7 mouse cellular contexts compared by ENCODE assay signal in genomic region chr16:42340021-42340768, GRCm38 (mm10). TPM values are rescaled to one million over a fixed set of nuclear protein-coding genes. Genes with fewer than 3 reads are reported as not detected.
DNase-seq lines count a peak whose midpoint lies in the region; ATAC-seq and TF ChIP-seq lines count a peak whose summit lies in the region.

TSS of gene Gap43 (minus strand) at chr16:42340651.

- peak within 1 kb of the TSS; percentile 2 for H3K9ac ChIP-seq in intestine, embryonic 14.5 days (ENCODE audit: low read length)
- H3K9ac ChIP-seq in midbrain, embryonic 11.5 days (ENCODE audit: low read length), result peak within 1 kb of the TSS; percentile 65

- DNase-seq in layer of hippocampus, adult 2 months (ENCODE audit: low spot score in 2 of 2), result no peak
- DNase-seq in layer of hippocampus, adult 9-11 months, result no peak
- peak; percentile 79 for DNase-seq in embryonic facial prominence, embryonic 10.5 days (ENCODE audit: low spot score)
- DNase-seq in intestine, embryonic 14.5 days (ENCODE audit: low spot score), result peak; percentile 65
- DNase-seq in midbrain, embryonic 11.5 days (ENCODE audit: low spot score, missing footprints), result peak; percentile 93
- DNase-seq in adipocyte (ENCODE audit: low spot score), result no peak

- no peaks in the 10 kb centered on the region for H3K9me3 ChIP-seq in embryonic facial prominence, embryonic 10.5 days
- no peaks in the 10 kb centered on the region for H3K9me3 ChIP-seq in intestine, embryonic 14.5 days (ENCODE audit: control insufficient read depth, low read length)
- H3K9me3 ChIP-seq in midbrain, embryonic 11.5 days (ENCODE audit: control insufficient read depth, low read length), result no peaks in the 10 kb centered on the region

- H3K27me3 ChIP-seq in embryonic facial prominence, embryonic 10.5 days (replicated peaks; ENCODE audit: low read depth, poor library complexity, severe bottlenecking), result no peaks in the 10 kb centered on the region
- H3K27me3 ChIP-seq in intestine, embryonic 14.5 days (replicated peaks; ENCODE audit: control insufficient read depth, insufficient read depth, low read length), result peaks cover 8% of the 10 kb centered on the region
- no peaks in the 10 kb centered on the region for H3K27me3 ChIP-seq in midbrain, embryonic 11.5 days (ENCODE audit: control insufficient read depth, insufficient read depth, low read length)

- H3K27ac ChIP-seq in layer of hippocampus, adult 2 months, result peak within 1 kb of the TSS; percentile 73
- peak within 1 kb of the TSS; percentile 85 for H3K27ac ChIP-seq in embryonic facial prominence, embryonic 10.5 days (replicated peaks)
- H3K27ac ChIP-seq in intestine, embryonic 14.5 days (ENCODE audit: low read depth), result 0 out of 2 replicates have a peak within 1 kb of the TSS, but pooled peaks have one; percentile 14
- H3K27ac ChIP-seq in midbrain, embryonic 11.5 days (ENCODE audit: low read depth, low read length), result peak within 1 kb of the TSS; percentile 59

- WGBS in embryonic facial prominence, embryonic 10.5 days, result under 1% methylated on average over 18 of the region's 18 CpGs
- WGBS in intestine, embryonic 14.5 days, result under 1% methylated on average over 18 of the region's 18 CpGs
- WGBS in midbrain, embryonic 11.5 days, result under 1% methylated on average over 18 of the region's 18 CpGs

- H3K4me2 ChIP-seq in intestine, embryonic 14.5 days (ENCODE audit: low read length), result peak within 1 kb of the TSS; percentile 71
- H3K4me2 ChIP-seq in midbrain, embryonic 11.5 days, result peak within 1 kb of the TSS; percentile 72

- H3K36me3 ChIP-seq in embryonic facial prominence, embryonic 10.5 days (replicated peaks), result no peaks in the 10 kb centered on the region
- H3K36me3 ChIP-seq in intestine, embryonic 14.5 days (ENCODE audit: control insufficient read depth, insufficient read depth, low read length), result no peaks in the 10 kb centered on the region
- H3K36me3 ChIP-seq in midbrain, embryonic 11.5 days (ENCODE audit: control insufficient read depth, insufficient read depth, low read length), result no peaks in the 10 kb centered on the region

- 0 out of 2 replicates have a peak, but pooled peaks have one; percentile 24 for ATAC-seq in intestine, embryonic 14.5 days (replicated peaks; ENCODE audit: low FRiP score, low TSS enrichment, low read depth)
- peak; percentile 82 for ATAC-seq in midbrain, embryonic 11.5 days (ENCODE audit: low FRiP score)
- no peak for ATAC-seq in erythroblast, adult 5-6 weeks (replicated peaks; ENCODE audit: low FRiP score, poor library complexity, severe bottlenecking)

- no peak for TF ChIP-seq CTCF in layer of hippocampus, adult 2 months (conservative IDR thresholded peaks at IDR 0.05)

- H3K4me3 ChIP-seq in layer of hippocampus, adult 2 months, result peak within 1 kb of the TSS; percentile 60
- peak within 1 kb of the TSS; percentile 62 for H3K4me3 ChIP-seq in embryonic facial prominence, embryonic 10.5 days
- H3K4me3 ChIP-seq in intestine, embryonic 14.5 days (ENCODE audit: low read depth, low read length), result peak within 1 kb of the TSS; percentile 34
- peak within 1 kb of the TSS; percentile 36 for H3K4me3 ChIP-seq in midbrain, embryonic 11.5 days (ENCODE audit: low read depth, low read length)

- peaks cover 55% of the 10 kb centered on the region for H3K4me1 ChIP-seq in embryonic facial prominence, embryonic 10.5 days
- H3K4me1 ChIP-seq in intestine, embryonic 14.5 days (replicated peaks; ENCODE audit: control insufficient read depth, insufficient read depth, low read length), result peaks cover 17% of the 10 kb centered on the region; the same call in 1 of the 2 replicates
- peaks cover 20% of the 10 kb centered on the region for H3K4me1 ChIP-seq in midbrain, embryonic 11.5 days (ENCODE audit: control insufficient read depth, insufficient read depth, low read length)

RNA-seq across cellular contexts. Expression of gene Gap43, which starts in this region (rescaled TPM):
- 100 to 1,000 TPM; 198 to 210 TPM for total RNA-seq in layer of hippocampus, adult 2 months (2021)
- polyA plus RNA-seq in embryonic facial prominence, embryonic 10.5 days (2016; fragmentation: Nextera tagmentation; extraction: Ambion mirVana), result 125 and 135 TPM in 2 replicates
- 104 and 111 TPM in 2 replicates for polyA plus RNA-seq in intestine, embryonic 14.5 days (2014; fragmentation: Nextera tagmentation; extraction: Ambion mirVana)
- polyA plus RNA-seq in midbrain, embryonic 11.5 days (2014; fragmentation: Nextera tagmentation; extraction: Ambion mirVana), result 301 and 323 TPM in 2 replicates
- total RNA-seq in erythroblast, adult 5-6 weeks (2015; ENCODE audit: low replicate concordance), result not detected in 2 replicates
- not detected in 2 replicates for total RNA-seq in erythroblast, adult 5-6 weeks (2017; ENCODE audit: low replicate concordance)

Comparison
In these comparisons a context has a peak if more than half of its experiments do, and no peak if none do; other contexts are left out.
1. RNA of gene Gap43 (total RNA-seq): 198 to 210 TPM in layer of hippocampus, adult 2 months; not detected in erythroblast, adult 5-6 weeks; every median in the first group is over 100 times any median in the second.
2. DNase-seq: peak in embryonic facial prominence, embryonic 10.5 days (single experiment), intestine, embryonic 14.5 days (single experiment) and midbrain, embryonic 11.5 days (single experiment); none in layer of hippocampus, adult 2 months (0 of 2), layer of hippocampus, adult 9-11 months (single experiment) and adipocyte (single experiment).
3. H3K27ac ChIP-seq: peak in every context shown above with its lines; median percentile 85 in embryonic facial prominence, embryonic 10.5 days; 73 in layer of hippocampus, adult 2 months; 59 in midbrain, embryonic 11.5 days; 14 in intestine, embryonic 14.5 days.
4. Peak in every context shown above with its lines, with median percentiles within 50 percentile points of each other: H3K4me3 ChIP-seq.